ENCODE assay signal across 11 mouse cellular contexts in genomic region chr7:90843345-90844293, GRCm38 (mm10).
DNase-seq lines count a peak whose midpoint lies in the region; ATAC-seq and TF ChIP-seq lines count a peak whose summit lies in the region.
"Had no signal": no experiment of that assay in that cellular context is flagged by ENCODE, and none has a peak within 500 bp of the region (broad histone marks: within the 10 kb centered on the region; RNA-seq: fewer than 3 reads in every experiment).

No protein-coding gene starts in this region.

- DNase-seq in layer of hippocampus, adult 9-11 months = peak; percentile 17
- DNase-seq in layer of hippocampus, postnatal 36 days = no peak
- peak; percentile 52 for DNase-seq in embryo, embryonic 10.5 days (ENCODE audit: low spot score)
- no peak for DNase-seq in thymus, postnatal 4 days
- DNase-seq in heart, postnatal 10 days = no peak
- no peak for DNase-seq in heart, adult 18-20 months
- DNase-seq: lung, adult 2 months had no signal

- no peak overlapping the region for H3K4me2 ChIP-seq in hindbrain, embryonic 16.5 days (ENCODE audit: low read length)
- H3K4me2 ChIP-seq: heart, embryonic 15.5 days; stomach, embryonic 15.5 days had no signal

- 38% methylated on average over 5 of the region's 5 CpGs for WGBS in hindbrain, embryonic 16.5 days
- WGBS in olfactory bulb, adult 2 months = 50% methylated on average over 5 of the region's 5 CpGs

- no peaks in the 10 kb centered on the region for H3K36me3 ChIP-seq in hindbrain, embryonic 16.5 days (ENCODE audit: control insufficient read depth, insufficient read depth, low read length)
- H3K36me3 ChIP-seq: heart, embryonic 15.5 days; stomach, embryonic 15.5 days had no signal

- no peak for TF ChIP-seq CTCF in olfactory bulb, adult 2 months (IDR thresholded peaks at IDR 0.05; ENCODE audit: insufficient read depth, low read depth, low read length)

- intact Hi-C loops in heart, postnatal 10 days (cut with DNase I) = no loop called here

- no peak for TF ChIP-seq POLR2A in olfactory bulb, adult 2 months (IDR thresholded peaks at IDR 0.05; ENCODE audit: insufficient read depth, low read depth, low read length)

- H3K9me3 ChIP-seq in hindbrain, embryonic 16.5 days (ENCODE audit: control insufficient read depth, low read length) = no peaks in the 10 kb centered on the region
- H3K9me3 ChIP-seq: heart, embryonic 15.5 days; stomach, embryonic 15.5 days had no signal

- H3K9ac ChIP-seq in hindbrain, embryonic 16.5 days (ENCODE audit: low read depth, low read length) = no peak overlapping the region
- H3K9ac ChIP-seq: heart, embryonic 15.5 days; stomach, embryonic 15.5 days had no signal

- H3K4me3 ChIP-seq in hindbrain, embryonic 16.5 days (ENCODE audit: low read length) = no peak overlapping the region
- H3K4me3 ChIP-seq in olfactory bulb, adult 2 months (ENCODE audit: insufficient read depth, low read depth, low read length) = no peak overlapping the region
- H3K4me3 ChIP-seq: heart, embryonic 15.5 days; stomach, embryonic 15.5 days had no signal

- peak; percentile 90 for ATAC-seq in hindbrain, embryonic 16.5 days

- H3K27me3 ChIP-seq in hindbrain, embryonic 16.5 days (replicated peaks; ENCODE audit: control insufficient read depth, insufficient read depth, low read length) = no peaks in the 10 kb centered on the region
- H3K27me3 ChIP-seq: heart, embryonic 15.5 days; stomach, embryonic 15.5 days had no signal

- H3K27ac ChIP-seq in hindbrain, embryonic 16.5 days (ENCODE audit: low read depth, low read length) = peak overlapping the region; percentile 6; the same call in 1 of the 2 replicates
- H3K27ac ChIP-seq in olfactory bulb, adult 2 months (ENCODE audit: insufficient read depth, low read depth, low read length) = peak overlapping the region; percentile 44; the same call in 1 of the 2 replicates
- H3K27ac ChIP-seq: heart, embryonic 15.5 days; stomach, embryonic 15.5 days had no signal

- peaks cover 3% of the 10 kb centered on the region; the same call in 1 of the 2 replicates for H3K4me1 ChIP-seq in hindbrain, embryonic 16.5 days (ENCODE audit: control insufficient read depth, insufficient read depth, low read depth, low read length)
- H3K4me1 ChIP-seq in olfactory bulb, adult 2 months (ENCODE audit: control insufficient read depth, insufficient read depth, low read length) = no peaks in the 10 kb centered on the region; the same call in 1 of the 2 replicates
- H3K4me1 ChIP-seq: heart, embryonic 15.5 days; stomach, embryonic 15.5 days had no signal

Comparison
In these comparisons a context has a peak if more than half of its experiments do, and no peak if none do; other contexts are left out.
1. DNase-seq: peak in layer of hippocampus, adult 9-11 months (single experiment) and embryo, embryonic 10.5 days (single experiment); none in layer of hippocampus, postnatal 36 days (0 of 2), thymus, postnatal 4 days (single experiment), heart, postnatal 10 days (0 of 2) and heart, adult 18-20 months (0 of 2).